Mouse (Mus musculus): ENCODE results near the gene Zfp534. TPM values are rescaled to one million over a fixed set of nuclear protein-coding genes. Genes with fewer than 3 reads are reported as not detected.
"Not testable (repeated sequence)": the region's sequence is repeated elsewhere in the genome, so short reads cannot be mapped to it uniquely, and the experiment has no call there.

The Zfp534 gene
- total RNA-seq (2022): under 1 TPM; 0.10 to 0.20 (median 0.12) TPM

DNA sequence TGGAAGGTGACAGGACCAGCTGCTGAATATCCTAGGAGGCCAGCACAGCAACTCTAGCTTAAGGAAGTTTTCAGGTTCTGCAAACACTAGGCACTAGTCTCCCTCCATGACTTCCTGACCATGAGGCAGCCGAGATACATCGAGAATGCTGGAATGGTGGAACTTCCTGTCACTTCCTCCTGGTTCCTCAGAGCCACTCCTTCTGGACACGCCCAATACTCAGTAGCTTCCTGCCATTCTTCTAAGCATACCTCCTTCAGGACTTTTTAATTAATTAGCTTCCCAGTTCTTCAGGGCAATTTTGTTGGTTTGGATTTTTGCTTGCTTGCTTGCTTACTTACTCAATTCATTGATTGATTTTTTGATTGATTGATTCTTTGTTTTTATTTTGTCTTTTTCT, at the start of gene Zfp534:
Zfp534 (minus strand) TSS at position 101 of the 400 bp plus-strand sequence.
- not testable (repeated sequence) for DNase-seq

DNA sequence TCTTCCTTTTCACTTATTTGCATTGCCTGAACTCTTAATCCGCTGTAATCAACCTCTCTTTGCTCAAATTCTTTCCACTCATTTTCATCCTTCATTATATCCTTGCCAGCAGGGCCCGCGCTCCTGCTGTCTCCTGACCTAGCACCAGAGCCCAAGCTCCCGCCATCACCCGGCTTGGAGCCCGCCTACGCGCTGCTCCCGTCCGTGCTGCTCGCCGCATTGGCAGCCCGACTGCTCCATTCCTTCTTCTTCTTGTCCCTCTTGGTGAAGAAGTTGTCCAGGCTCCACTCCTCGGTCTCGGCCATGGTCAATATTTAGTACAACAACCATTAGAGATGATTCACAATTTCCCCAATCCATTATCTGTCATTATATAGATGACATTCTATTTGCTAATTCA, 43.9 kb upstream of the Zfp534 start:
- not testable (repeated sequence) for DNase-seq

DNA sequence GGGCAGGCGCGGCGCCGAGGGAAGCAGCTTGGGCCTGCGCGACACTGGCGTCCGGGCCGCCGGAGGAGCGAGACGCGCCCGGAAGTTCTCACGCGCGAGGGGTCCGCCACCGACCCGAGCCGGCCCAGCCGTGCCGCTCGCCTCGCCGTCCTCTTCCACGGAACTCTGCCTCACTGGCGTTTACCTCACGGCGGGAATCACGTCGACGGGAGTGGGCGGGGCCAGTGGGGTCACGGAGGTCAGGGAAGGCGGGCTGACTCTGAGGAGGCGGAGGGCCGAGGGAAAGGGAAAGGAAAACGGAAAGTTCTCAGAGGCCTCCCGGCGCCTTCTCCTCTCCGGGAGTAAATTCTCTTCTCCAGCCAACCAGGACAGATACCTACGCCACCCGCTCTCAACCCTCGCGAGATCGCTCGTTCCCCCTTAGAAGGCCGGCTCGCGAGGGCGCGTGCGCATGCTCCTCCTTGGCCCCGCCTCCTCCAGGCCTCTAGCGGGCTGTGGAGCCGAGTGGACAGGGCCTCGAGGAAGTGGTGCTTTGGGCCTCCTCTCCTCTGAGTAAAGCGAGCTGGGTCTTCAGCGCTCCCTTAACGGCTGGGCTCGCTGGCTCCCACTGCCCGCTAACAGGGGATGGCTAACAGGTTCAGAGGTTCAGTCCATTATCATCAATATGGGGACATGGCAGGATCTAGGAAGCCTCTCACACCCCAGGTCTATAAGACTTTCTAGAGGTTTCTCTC, 36.5 kb upstream of the Zfp534 start:
- DNase-seq: not testable (repeated sequence)

DNA sequence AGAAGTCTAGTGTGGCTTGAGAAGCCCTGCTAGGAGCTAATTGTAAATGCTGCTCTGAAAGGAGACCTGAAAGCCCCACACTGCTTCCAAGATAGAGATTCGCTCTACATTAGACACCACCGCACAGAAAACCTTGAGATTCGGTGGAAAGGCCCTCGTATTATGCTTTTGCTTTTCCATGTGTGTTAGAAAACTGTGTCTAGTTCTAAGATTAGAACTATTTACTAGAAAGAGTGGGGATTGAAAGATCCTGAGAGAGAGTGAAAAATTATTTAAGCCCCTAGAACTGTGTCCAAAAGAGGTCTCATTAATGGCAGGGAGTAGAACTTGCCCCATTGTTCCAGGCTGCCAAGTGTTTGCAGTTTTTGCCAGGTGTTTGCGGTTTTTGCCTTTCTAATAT, 47.1 kb downstream of the Zfp534 start:
- not testable (repeated sequence) for DNase-seq

DNA sequence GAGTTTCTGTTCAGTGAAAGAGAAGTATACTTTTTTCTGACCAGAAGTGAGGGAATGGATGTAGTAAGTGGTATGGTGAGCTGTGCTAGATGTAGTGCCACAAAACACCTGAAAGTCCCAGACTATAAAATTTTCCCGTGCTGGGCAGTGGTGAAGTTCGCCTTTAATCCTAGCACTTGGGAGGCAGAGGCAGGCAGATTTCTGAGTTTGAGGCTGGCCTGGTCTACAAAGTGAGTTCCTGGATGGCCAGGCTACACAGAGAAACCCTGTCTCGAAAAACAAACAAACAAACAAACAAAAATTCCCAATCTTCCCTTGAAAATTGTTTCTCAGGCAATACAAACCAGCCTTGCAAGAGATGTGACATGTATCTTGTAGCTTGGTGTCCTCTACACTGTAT, 54.9 kb downstream of the Zfp534 start:
- DNase-seq: not testable (repeated sequence)

DNA sequence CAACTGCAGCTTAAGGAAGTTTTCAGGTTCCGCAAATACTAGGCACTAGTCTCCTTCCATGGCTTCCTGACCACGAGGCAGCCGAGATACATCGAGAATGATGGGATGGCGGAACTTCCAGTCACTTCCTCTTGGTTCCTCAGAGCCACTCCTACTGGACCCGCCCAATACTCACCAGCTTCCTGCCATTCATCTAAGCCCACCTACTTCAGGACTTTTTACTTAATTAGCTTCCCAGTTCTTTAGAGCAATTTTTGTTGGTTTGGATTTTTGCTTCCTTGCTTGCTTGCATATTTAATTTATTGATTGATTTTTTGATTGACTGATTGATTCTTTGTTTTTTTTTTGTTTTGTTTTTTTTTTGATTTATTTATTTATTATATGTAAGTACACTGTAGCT, 59.9 kb downstream of the Zfp534 start, which contains the start of gene Zfp979:
Zfp979 (minus strand) TSS at position 101 of the 400 bp plus-strand sequence.
- not testable (repeated sequence) for DNase-seq

DNA sequence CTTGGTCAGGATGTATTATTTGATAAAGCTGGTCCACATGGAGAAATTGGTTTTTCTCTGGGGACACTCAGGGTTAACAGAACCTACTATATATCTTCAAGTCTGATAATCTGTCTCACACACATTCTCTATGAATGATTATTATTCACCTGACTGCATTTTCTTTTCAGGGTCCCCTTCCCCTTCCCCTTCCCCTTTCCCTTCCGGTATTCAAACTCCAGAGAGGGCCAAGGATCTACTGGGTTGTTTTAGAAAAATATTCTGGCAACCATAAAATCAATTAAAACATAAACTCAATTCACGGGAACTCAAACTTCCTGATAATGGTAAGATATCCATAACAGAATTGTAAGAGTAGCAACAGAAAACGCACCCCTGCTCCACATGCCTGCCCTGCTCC, 60.4 kb downstream of the Zfp534 start:
- not testable (repeated sequence) for DNase-seq

DNA sequence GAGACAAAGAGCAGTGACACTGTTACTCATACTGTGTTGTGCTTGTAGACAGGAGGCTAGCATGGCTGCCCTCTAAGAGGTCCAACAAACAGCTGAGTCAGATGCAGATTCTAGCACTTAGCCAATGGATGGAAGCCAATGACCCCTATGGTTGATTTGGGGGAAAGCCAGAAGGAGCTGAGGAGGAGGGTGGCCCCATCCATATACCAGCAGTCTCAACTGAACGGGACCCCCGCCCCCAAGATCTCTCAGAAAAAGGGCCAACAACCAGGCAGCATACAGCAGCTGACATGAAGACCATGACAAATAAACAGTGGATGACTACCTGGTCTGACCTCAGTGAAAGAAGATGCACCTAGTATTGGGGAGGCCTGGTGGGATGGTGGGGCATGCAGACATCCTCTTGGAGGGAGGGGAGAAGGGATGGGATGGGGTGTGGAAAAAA, 68.5 kb downstream of the Zfp534 start:
- DNase-seq: not testable (repeated sequence)

Other genes with a start within 250 kb of the Zfp534 start
- 10 to 100 TPM; 14.2 to 21.0 (median 17.1) TPM for gene Zfp982, start 210.1 kb downstream of the Zfp534 start, total RNA-seq (2022)
- gene Gm16503, start 162.3 kb downstream of the Zfp534 start, total RNA-seq (2022): 1 to 10 TPM in 1 of 4 experiments, under 1 TPM in 3; 0.26 to 2.0 (median 0.85) TPM
- under 1 TPM; 0.10 to 0.46 (median 0.24) TPM for gene Zfp985, start 149.3 kb downstream of the Zfp534 start, total RNA-seq (2022)
- gene Zfp979, start 60.0 kb downstream of the Zfp534 start, total RNA-seq (2022): 1 to 10 TPM; 2.9 to 4.2 (median 3.2) TPM
- gene Zfp984, start 107.2 kb upstream of the Zfp534 start, total RNA-seq (2022): 1 to 10 TPM; 4.5 to 8.1 (median 5.5) TPM
- 10 to 100 TPM; 36.0 to 78.9 (median 42.2) TPM for gene Zfp933, start 145.8 kb upstream of the Zfp534 start, total RNA-seq (2022)
- 10 to 100 TPM; 18.4 to 33.8 (median 29.1) TPM for gene Miip, start 166.3 kb upstream of the Zfp534 start, total RNA-seq (2022)
- gene Fv1, start 166.4 kb upstream of the Zfp534 start, total RNA-seq (2022): 10 to 100 TPM; 10.8 to 16.2 (median 13.3) TPM
- 100 to 1,000 TPM; 119 to 236 (median 168) TPM for gene Mfn2, start 202.2 kb upstream of the Zfp534 start, total RNA-seq (2022)
- gene Plod1, start 234.2 kb upstream of the Zfp534 start, total RNA-seq (2022): 10 to 100 TPM; 31.2 to 44.5 (median 39.4) TPM
- 10 to 100 TPM; 45.5 to 52.4 (median 47.4) TPM for gene 2510039O18Rik, start 238.3 kb upstream of the Zfp534 start, total RNA-seq (2022)